Mouse (Mus musculus) midbrain, postnatal 0 days (tissue): ENCODE measurements at regions not wholly inside any gene's neighbourhood (a gene's known extent, or its start where the extent isn't known, plus 50 kb on each side); places are given as distances from the start of the nearest gene placed in this dataset.

ENCODE experiments used
- ATAC-seq: fragments of 200-750 bp; cut with Nextera tagmentation; 2 replicates; pipeline ENCODE4 v1.8.0; 2017; ENCODE audit warnings: moderate number of reproducible peaks, mild to moderate bottlenecking, moderate TSS enrichment, moderate library complexity; ENCODE audit not compliant: low FRiP score
- DNase-seq: peaks from one replicate; pipeline ENCODE4 v3.0.0-alpha.2; 2015; ENCODE audit warnings: low spot score
- H3K27ac ChIP-seq: fragments of 300-500 bp; sonication (generic); 2 replicates; pipeline ENCODE4 v1.5.1; 2014; ENCODE audit warnings: low read depth, mild to moderate bottlenecking, low read length, mixed read lengths
- H3K27me3 ChIP-seq: fragments of 300-500 bp; sonication (generic); 2 replicates; pipeline ENCODE4 v1.6.1; 2014; ENCODE audit warnings: low read length, control low read depth, mixed read lengths; ENCODE audit not compliant: insufficient read depth
- H3K36me3 ChIP-seq: fragments of 300-500 bp; sonication (generic); 2 replicates; pipeline ENCODE4 v1.6.1; 2014; ENCODE audit warnings: low read length, control low read depth, mixed read lengths; ENCODE audit not compliant: insufficient read depth
- H3K4me1 ChIP-seq: fragments of 300-500 bp; sonication (generic); 2 replicates; pipeline ENCODE4 v1.6.1; 2014; ENCODE audit warnings: mild to moderate bottlenecking, control low read depth, antibody characterized with exemption, low read length, mixed read lengths; ENCODE audit not compliant: insufficient read depth
- H3K4me2 ChIP-seq: fragments of 300-500 bp; sonication (generic); 2 replicates; pipeline ENCODE4 v1.6.1; 2014; ENCODE audit warnings: low read depth, mild to moderate bottlenecking, low read length, mixed read lengths; ENCODE audit not compliant: poor library complexity, severe bottlenecking
- H3K4me3 ChIP-seq: fragments of 300-500 bp; sonication (generic); 2 replicates; pipeline ENCODE4 v1.5.1; 2014; ENCODE audit warnings: low read depth, mild to moderate bottlenecking, low read length, moderate library complexity
- H3K9ac ChIP-seq: fragments of 300-500 bp; sonication (generic); replicated peaks from 2 replicates; pipeline ENCODE4 v1.6.1; 2014; ENCODE audit warnings: mild to moderate bottlenecking, low read length, moderate library complexity, mixed read lengths; ENCODE audit not compliant: poor library complexity, severe bottlenecking
- H3K9me3 ChIP-seq: fragments of 300-500 bp; sonication (generic); 2 replicates; pipeline ENCODE4 v1.6.1; 2016; ENCODE audit warnings: low read length, control low read depth
- CTCF ChIP-seq: IDR thresholded peaks from 2 replicates; pipeline ENCODE4 v1.5.1; 2016; ENCODE audit warnings: antibody characterized with exemption, mild to moderate bottlenecking
- WGBS: fragments of 180-500 bp; shearing (Covaris S2); extraction: QIAGEN DNeasy Blood & Tissue Kit; methylation state at CpG from one replicate; pipeline ENCODE4 v1.1.7; 2014; 5-methylcytosine and 5-hydroxymethylcytosine counted together

- DNase-seq (no peak), ATAC-seq (no peak)
- H3K4me2 ChIP-seq: no peak overlapping the region
- no peak for TF ChIP-seq CTCF
- no peak overlapping the region for H3K9ac ChIP-seq
- no peaks in the 10 kb centered on the region for H3K27me3 ChIP-seq
- no peaks in the 10 kb centered on the region for H3K9me3 ChIP-seq
- H3K36me3 ChIP-seq: no peaks in the 10 kb centered on the region
- no peaks in the 10 kb centered on the region for H3K4me1 ChIP-seq
- H3K4me3 ChIP-seq: no peak overlapping the region
- WGBS: 91% methylated on average over 3 of the region's 3 CpGs
- H3K27ac ChIP-seq: no peak overlapping the region
Measured at GRCm38 (mm10) chr15:63452529-63452928, 392.4 kb downstream of the Gsdmc2 start.

GRCm38 (mm10) chr15:63446288-63446687 is 398.7 kb downstream of the Gsdmc2 start:
- no peaks in the 10 kb centered on the region for H3K4me1 ChIP-seq
- H3K27ac ChIP-seq: no peak overlapping the region
- no peak overlapping the region for H3K4me3 ChIP-seq
- H3K36me3 ChIP-seq: no peaks in the 10 kb centered on the region
- no peaks in the 10 kb centered on the region for H3K9me3 ChIP-seq
- 55% methylated on average over 4 of the region's 4 CpGs for WGBS
- ATAC-seq (no peak), DNase-seq (no peak)
- no peak overlapping the region for H3K9ac ChIP-seq
- TF ChIP-seq CTCF: no peak
- no peak overlapping the region for H3K4me2 ChIP-seq
- H3K27me3 ChIP-seq: no peaks in the 10 kb centered on the region

GRCm38 (mm10) chr15:63445016-63445415 is 400.0 kb downstream of the Gsdmc2 start:
- no peak overlapping the region for H3K4me3 ChIP-seq
- no peak overlapping the region for H3K27ac ChIP-seq
- H3K36me3 ChIP-seq: no peaks in the 10 kb centered on the region
- no peaks in the 10 kb centered on the region for H3K4me1 ChIP-seq
- H3K27me3 ChIP-seq: no peaks in the 10 kb centered on the region
- DNase-seq (no peak), ATAC-seq (no peak)
- no peak overlapping the region for H3K9ac ChIP-seq
- no peaks in the 10 kb centered on the region for H3K9me3 ChIP-seq
- 90% methylated on average over 4 of the region's 4 CpGs for WGBS
- TF ChIP-seq CTCF: no peak
- no peak overlapping the region for H3K4me2 ChIP-seq

- no peak overlapping the region for H3K4me3 ChIP-seq
- H3K9ac ChIP-seq: no peak overlapping the region
- ATAC-seq: no peak
- DNase-seq: no peak
- H3K27me3 ChIP-seq: no peaks in the 10 kb centered on the region
- no peak overlapping the region for H3K4me2 ChIP-seq
- no peaks in the 10 kb centered on the region for H3K9me3 ChIP-seq
- WGBS: 91% methylated on average over 6 of the region's 6 CpGs
- H3K4me1 ChIP-seq: no peaks in the 10 kb centered on the region
- H3K36me3 ChIP-seq: no peaks in the 10 kb centered on the region
- no peak for TF ChIP-seq CTCF
- no peak overlapping the region for H3K27ac ChIP-seq
Measured at GRCm38 (mm10) chr15:63442146-63442780, 402.7 kb downstream of the Gsdmc2 start.

GRCm38 (mm10) chr15:63412649-63413048 is 432.3 kb downstream of the Gsdmc2 start:
- Histone ChIP-seq H3K9me3 (no peaks in the 10 kb centered on the region), H3K4me3 (no peak overlapping the region), H3K27ac (no peak overlapping the region), H3K4me1 (no peaks in the 10 kb centered on the region), H3K4me2 (no peak overlapping the region), H3K9ac (no peak overlapping the region), H3K27me3 (no peaks in the 10 kb centered on the region), H3K36me3 (no peaks in the 10 kb centered on the region)
- no peak for TF ChIP-seq CTCF
- no peak for DNase-seq
- no peak for ATAC-seq
- WGBS: 91% methylated on average over 4 of the region's 4 CpGs

GRCm38 (mm10) chr15:63411771-63412118 is 433.2 kb downstream of the Gsdmc2 start:
- Histone ChIP-seq H3K9me3 (no peaks in the 10 kb centered on the region), H3K4me1 (no peaks in the 10 kb centered on the region), H3K4me2 (no peak overlapping the region), H3K4me3 (no peak overlapping the region), H3K9ac (no peak overlapping the region), H3K36me3 (no peaks in the 10 kb centered on the region), H3K27me3 (no peaks in the 10 kb centered on the region), H3K27ac (no peak overlapping the region)
- ATAC-seq: no peak
- DNase-seq: no peak
- TF ChIP-seq CTCF: no peak
- 92% methylated on average over 3 of the region's 3 CpGs for WGBS
